Mouse (Mus musculus) liver, adult 2 months (tissue): ENCODE data around the gene Edn3. TPM values are rescaled to one million over a fixed set of nuclear protein-coding genes. Genes with fewer than 3 reads are reported as not detected.

Source experiments
- DNase-seq: peaks from one replicate; pipeline ENCODE4 v3.0.0-alpha.2; 2011; ENCODE audit warnings: low read depth, low spot score; ENCODE audit errors: extremely low read depth
- H3K27ac ChIP-seq: fragments of 200-500 bp; replicated peaks from 2 replicates; pipeline ENCODE4 v1.5.1; 2012; ENCODE audit warnings: low read depth, mild to moderate bottlenecking, control low read depth, inconsistent platforms, low read length; ENCODE audit not compliant: insufficient read depth
- H3K27me3 ChIP-seq: fragments of 200-500 bp; 2 replicates; pipeline ENCODE4 v1.6.1; 2012; ENCODE audit warnings: mild to moderate bottlenecking, moderate library complexity, low read length, inconsistent platforms; ENCODE audit not compliant: control insufficient read depth, insufficient read depth
- H3K36me3 ChIP-seq: fragments of 200-500 bp; 2 replicates; pipeline ENCODE4 v1.6.1; 2012; ENCODE audit warnings: low read length, inconsistent platforms; ENCODE audit not compliant: control insufficient read depth, insufficient read depth
- H3K4me1 ChIP-seq: fragments of 200-500 bp; 2 replicates; pipeline ENCODE4 v1.6.1; 2011; ENCODE audit warnings: low read length; ENCODE audit not compliant: control insufficient read depth, insufficient read depth
- H3K4me3 ChIP-seq: fragments of 200-500 bp; 2 replicates; pipeline ENCODE4 v1.5.1; 2011; ENCODE audit warnings: low read depth, mild to moderate bottlenecking, control low read depth, low read length, moderate library complexity; ENCODE audit not compliant: insufficient read depth
- H3K79me2 ChIP-seq: fragments of 200-500 bp; 2 replicates; pipeline ENCODE4 v1.6.1; 2012; ENCODE audit warnings: inconsistent platforms, mild to moderate bottlenecking, low read length, moderate library complexity; ENCODE audit not compliant: control insufficient read depth, insufficient read depth
- H3K9ac ChIP-seq: fragments of 200-500 bp; 2 replicates; pipeline ENCODE4 v1.6.1; 2012; ENCODE audit warnings: low read depth, mild to moderate bottlenecking, control low read depth, inconsistent platforms, low read length
- CTCF ChIP-seq: fragments of 200-500 bp; IDR thresholded peaks from 2 replicates; pipeline ENCODE4 v1.5.1; 2011; ENCODE audit warnings: low read depth, low read length, control low read depth
- POLR2A ChIP-seq: fragments of 200-500 bp; IDR thresholded peaks from 2 replicates; pipeline ENCODE4 v1.6.1; 2011; ENCODE audit warnings: low read length, control low read depth; ENCODE audit not compliant: insufficient read depth; ENCODE audit errors: extremely low read depth
- WGBS: fragments of 180-500 bp; shearing (Covaris S2); methylation state at CpG from one replicate; pipeline ENCODE4 v1.1.7; 2018; 5-methylcytosine and 5-hydroxymethylcytosine counted together
- polyA plus RNA-seq: library from polyadenylated mRNA; depleted of rRNA; stranded (reverse); fragments of >200 nt; gene quantifications from 2 replicates; pipeline ENCODE4 v1.2.3, GENCODE M21; 2012; rRNA removed
- total RNA-seq: library from RNA; depleted of rRNA; stranded (reverse); fragments of >200 nt; gene quantifications from 2 replicates; pipeline ENCODE4 v1.2.3, GENCODE M21; 2014; rRNA removed

Edn3 gene
- total and polyA plus RNA-seq, 2 experiments: 0.18 TPM; not detected in 1

GRCm38 (mm10) chr2:174820286-174820685, 59.9 kb downstream of the Edn3 start:
- Histone ChIP-seq H3K27me3 (no peaks in the 10 kb centered on the region), H3K9ac (no peak overlapping the region), H3K79me2 (no peaks in the 10 kb centered on the region), H3K36me3 (no peaks in the 10 kb centered on the region), H3K27ac (no peak overlapping the region), H3K4me3 (no peak overlapping the region), H3K4me1 (no peaks in the 10 kb centered on the region)
- TF ChIP-seq CTCF (no peak), POLR2A (no peak)
- DNase-seq: no peak
- WGBS: 92% methylated on average over 3 of the region's 3 CpGs

- no peak for DNase-seq
- Histone ChIP-seq H3K27me3 (no peaks in the 10 kb centered on the region), H3K9ac (no peak overlapping the region), H3K4me1 (peaks cover 5% of the 10 kb centered on the region; the same call in 1 of the 2 replicates), H3K27ac (no peak overlapping the region), H3K79me2 (no peaks in the 10 kb centered on the region), H3K36me3 (no peaks in the 10 kb centered on the region), H3K4me3 (no peak overlapping the region)
- TF ChIP-seq POLR2A (no peak), CTCF (no peak)
- WGBS: 91% methylated on average over 4 of the region's 4 CpGs
Observed at GRCm38 (mm10) chr2:174827829-174828228, 67.4 kb downstream of the Edn3 start.

GRCm38 (mm10) chr2:174833608-174834007, 73.2 kb downstream of the Edn3 start:
- H3K27me3 ChIP-seq: no peaks in the 10 kb centered on the region

More at GRCm38 (mm10) chr2:174833608-174834007, 73.2 kb downstream of the Edn3 start:
- Histone ChIP-seq H3K9ac (no peak overlapping the region), H3K4me3 (no peak overlapping the region), H3K27ac (no peak overlapping the region), H3K4me1 (no peaks in the 10 kb centered on the region), H3K79me2 (no peaks in the 10 kb centered on the region), H3K36me3 (no peaks in the 10 kb centered on the region)
- no peak for DNase-seq
- TF ChIP-seq CTCF (no peak), POLR2A (no peak)
- WGBS: 76% methylated on average over 5 of the region's 5 CpGs

Other genes starting within 250 kb of the Edn3 start
- 0.09 and 0.13 TPM in 2 replicates for gene Zfp831, start 117.1 kb upstream of the Edn3 start, total RNA-seq
- gene Zfp831, start 117.1 kb upstream of the Edn3 start, polyA plus RNA-seq: 0.04 and 0.06 TPM in 2 replicates
- gene Gm14444, start 249.6 kb downstream of the Edn3 start, total RNA-seq: 0.09 TPM in 1 of 2 replicates, not detected in the other
- gene Gm14444, start 249.6 kb downstream of the Edn3 start, polyA plus RNA-seq: not detected in 2 replicates